Mouse (Mus musculus) A20 (cell line): ENCODE measurements around the gene Gdpd1.
"Not testable (repeated sequence)": the region's sequence is repeated elsewhere in the genome, so short reads cannot be mapped to it uniquely, and the experiment has no call there.

Source experiments
- DNase-seq: peaks from one replicate; pipeline ENCODE4 v3.0.0-alpha.2; 2011; ENCODE audit warnings: low read depth, low spot score

Gdpd1 gene

GRCm38 (mm10) chr11:87026096-87026875 is 47.6 kb downstream of the Gdpd1 start:
- no peak for DNase-seq

- no peak for DNase-seq
Measured at GRCm38 (mm10) chr11:87025351-87025750, 48.5 kb downstream of the Gdpd1 start.

- not testable (repeated sequence) for DNase-seq
Measured at GRCm38 (mm10) chr11:87023240-87023639, 50.6 kb downstream of the Gdpd1 start.

GRCm38 (mm10) chr11:87022765-87023164 is 51.1 kb downstream of the Gdpd1 start:
- DNase-seq, result no peak

GRCm38 (mm10) chr11:87021551-87021950 is 52.3 kb downstream of the Gdpd1 start:
- DNase-seq, result no peak

- no peak for DNase-seq
Measured at GRCm38 (mm10) chr11:87020449-87020848, 53.4 kb downstream of the Gdpd1 start.

GRCm38 (mm10) chr11:87019431-87019830 is 54.4 kb downstream of the Gdpd1 start:
- no peak for DNase-seq

GRCm38 (mm10) chr11:87018081-87018480 is 55.8 kb downstream of the Gdpd1 start:
- peak; percentile 61 for DNase-seq

GRCm38 (mm10) chr11:87015691-87016090 is 58.2 kb downstream of the Gdpd1 start:
- no peak for DNase-seq

- peak; percentile 78 for DNase-seq
Measured at GRCm38 (mm10) chr11:87010476-87010875, 63.4 kb downstream of the Gdpd1 start.

- DNase-seq, result no peak
Measured at GRCm38 (mm10) chr11:87007371-87007770, 66.5 kb downstream of the Gdpd1 start.

GRCm38 (mm10) chr11:87004960-87005755 is 68.7 kb downstream of the Gdpd1 start:
- DNase-seq, result no peak

- DNase-seq, result no peak
Measured at GRCm38 (mm10) chr11:87002078-87002829, 71.6 kb downstream of the Gdpd1 start.

- no peak for DNase-seq
Measured at GRCm38 (mm10) chr11:87001217-87001616, 72.6 kb downstream of the Gdpd1 start.

GRCm38 (mm10) chr11:86996266-86996665 is 77.6 kb downstream of the Gdpd1 start:
- DNase-seq, result peak; percentile 29

GRCm38 (mm10) chr11:86995625-86996221 is 78.1 kb downstream of the Gdpd1 start:
- DNase-seq, result peak; percentile 82

GRCm38 (mm10) chr11:86994791-86995624 is 78.9 kb downstream of the Gdpd1 start:
- DNase-seq, result peak; percentile 72

GRCm38 (mm10) chr11:86994330-86994729 is 79.5 kb downstream of the Gdpd1 start:
- DNase-seq, result no peak

GRCm38 (mm10) chr11:86993041-86994037 is 80.5 kb downstream of the Gdpd1 start, which contains the start of gene Ypel2:
Gene Ypel2 (minus strand): TSS chr11:86993707.
- peak; percentile 95 for DNase-seq
